Mouse (Mus musculus) forebrain, embryonic 13.5 days (tissue): ENCODE measurements at regions not wholly inside any gene's neighbourhood (a gene's known extent, or its start where the extent isn't known, plus 50 kb on each side); places are given as distances from the start of the nearest gene placed in this dataset.
A peak's percentile ranks its signal among the peaks of the same experiment; 100 is the strongest.

Experiments
- ATAC-seq: fragments of 200-750 bp; cut with Nextera tagmentation; 2 replicates; pipeline ENCODE4 v1.8.0; 2017
- H3K27ac ChIP-seq: fragments of 300-500 bp; sonication (generic); 2 replicates; pipeline ENCODE4 v1.5.1; 2015; ENCODE audit warnings: inconsistent platforms, mild to moderate bottlenecking, moderate library complexity
- H3K27me3 ChIP-seq: fragments of 300-500 bp; sonication (generic); 2 replicates; pipeline ENCODE4 v1.6.1; 2015; ENCODE audit warnings: mild to moderate bottlenecking, inconsistent platforms
- H3K36me3 ChIP-seq: fragments of 300-500 bp; sonication (generic); 2 replicates; pipeline ENCODE4 v1.6.1; 2015; ENCODE audit warnings: mild to moderate bottlenecking, inconsistent platforms; ENCODE audit not compliant: poor library complexity, severe bottlenecking
- H3K4me1 ChIP-seq: fragments of 300-500 bp; sonication (generic); 2 replicates; pipeline ENCODE4 v1.6.1; 2015; ENCODE audit warnings: inconsistent platforms
- H3K4me2 ChIP-seq: fragments of 300-500 bp; sonication (generic); 2 replicates; pipeline ENCODE4 v1.6.1; 2015; ENCODE audit warnings: inconsistent platforms, mild to moderate bottlenecking, moderate library complexity
- H3K4me3 ChIP-seq: fragments of 300-500 bp; sonication (generic); 2 replicates; pipeline ENCODE4 v1.5.1; 2015; ENCODE audit warnings: mild to moderate bottlenecking, inconsistent platforms
- H3K9ac ChIP-seq: fragments of 300-500 bp; sonication (generic); 2 replicates; pipeline ENCODE4 v1.6.1; 2015; ENCODE audit warnings: mild to moderate bottlenecking, inconsistent platforms
- H3K9me3 ChIP-seq: fragments of 300-500 bp; sonication (generic); replicated peaks from 2 replicates; pipeline ENCODE4 v1.6.1; 2016; ENCODE audit warnings: inconsistent platforms
- WGBS: fragments of 180-500 bp; shearing (Covaris S2); methylation state at CpG from one replicate; pipeline ENCODE4 v1.1.7; 2015; 5-methylcytosine and 5-hydroxymethylcytosine counted together

- 96% methylated on average over 1 of the region's 1 CpGs for WGBS
- Histone ChIP-seq H3K27ac (no peak overlapping the region), H3K9ac (no peak overlapping the region), H3K4me3 (no peak overlapping the region), H3K9me3 (no peaks in the 10 kb centered on the region), H3K27me3 (no peaks in the 10 kb centered on the region), H3K4me2 (no peak overlapping the region), H3K36me3 (no peaks in the 10 kb centered on the region), H3K4me1 (no peaks in the 10 kb centered on the region)
- no peak for ATAC-seq
These were observed 221.7 kb upstream of the Mphosph6 start for GRCm38 (mm10) chr8:118023451-118023850.

GRCm38 (mm10) chr8:118021978-118022377 is 220.2 kb upstream of the Mphosph6 start:
- peaks cover 6% of the 10 kb centered on the region for H3K4me1 ChIP-seq
- no peak for ATAC-seq
- H3K36me3 ChIP-seq = no peaks in the 10 kb centered on the region
- no peaks in the 10 kb centered on the region for H3K9me3 ChIP-seq
- H3K9ac ChIP-seq = no peak overlapping the region
- H3K27ac ChIP-seq = no peak overlapping the region
- H3K4me3 ChIP-seq = no peak overlapping the region
- H3K4me2 ChIP-seq = no peak overlapping the region
- no peaks in the 10 kb centered on the region for H3K27me3 ChIP-seq
- WGBS = 69% methylated on average over 3 of the region's 3 CpGs

- ATAC-seq = peak; percentile 53
- no peak overlapping the region for H3K4me3 ChIP-seq
- 17% methylated on average over 6 of the region's 6 CpGs for WGBS
- H3K27me3 ChIP-seq = no peaks in the 10 kb centered on the region
- peaks cover 6% of the 10 kb centered on the region for H3K4me1 ChIP-seq
- H3K27ac ChIP-seq = no peak overlapping the region
- no peak overlapping the region for H3K9ac ChIP-seq
- H3K9me3 ChIP-seq = no peaks in the 10 kb centered on the region
- no peaks in the 10 kb centered on the region for H3K36me3 ChIP-seq
- H3K4me2 ChIP-seq = no peak overlapping the region
These were observed 215.5 kb upstream of the Mphosph6 start for GRCm38 (mm10) chr8:118017261-118017660.

- Histone ChIP-seq H3K27ac (peak overlapping the region; percentile 20), H3K36me3 (no peaks in the 10 kb centered on the region), H3K4me2 (no peak overlapping the region), H3K9ac (no peak overlapping the region), H3K4me1 (peaks cover 22% of the 10 kb centered on the region), H3K27me3 (peaks cover 18% of the 10 kb centered on the region), H3K4me3 (no peak overlapping the region), H3K9me3 (no peaks in the 10 kb centered on the region)
- 22% methylated on average over 2 of the region's 2 CpGs for WGBS
- ATAC-seq = no peak
These were observed 203.4 kb upstream of the Mphosph6 start for GRCm38 (mm10) chr8:118005186-118005585.

GRCm38 (mm10) chr8:118004391-118004851 is 202.7 kb upstream of the Mphosph6 start:
- no peaks in the 10 kb centered on the region for H3K36me3 ChIP-seq
- H3K4me2 ChIP-seq = no peak overlapping the region; the same call in 1 of the 2 replicates
- H3K27ac ChIP-seq = peak overlapping the region; percentile 20
- peak; percentile 92 for ATAC-seq
- H3K27me3 ChIP-seq = peaks cover 18% of the 10 kb centered on the region
- no peak overlapping the region for H3K9ac ChIP-seq
- no peaks in the 10 kb centered on the region for H3K9me3 ChIP-seq
- WGBS = 15% methylated on average over 7 of the region's 7 CpGs
- H3K4me1 ChIP-seq = peaks cover 22% of the 10 kb centered on the region
- H3K4me3 ChIP-seq = no peak overlapping the region

- WGBS = 94% methylated on average over 10 of the region's 10 CpGs
These were observed 199.4 kb upstream of the Mphosph6 start for GRCm38 (mm10) chr8:118001138-118001537.

GRCm38 (mm10) chr8:117991826-117992225 is 190.1 kb upstream of the Mphosph6 start:
- no peak overlapping the region for H3K27ac ChIP-seq
- H3K4me2 ChIP-seq = no peak overlapping the region
- ATAC-seq = no peak
- H3K9me3 ChIP-seq = 0 out of 2 replicates have a peak, but pooled peaks cover 4% of the 10 kb centered on the region
- no peak overlapping the region for H3K9ac ChIP-seq
- 90% methylated on average over 7 of the region's 7 CpGs for WGBS
- H3K27me3 ChIP-seq = no peaks in the 10 kb centered on the region
- no peaks in the 10 kb centered on the region for H3K4me1 ChIP-seq
- H3K36me3 ChIP-seq = no peaks in the 10 kb centered on the region
- H3K4me3 ChIP-seq = no peak overlapping the region

More at GRCm38 (mm10) chr8:118001138-118001537, 199.4 kb upstream of the Mphosph6 start:
- peaks cover 20% of the 10 kb centered on the region for H3K4me1 ChIP-seq
- H3K4me3 ChIP-seq = no peak overlapping the region
- no peaks in the 10 kb centered on the region for H3K9me3 ChIP-seq
- no peak overlapping the region for H3K4me2 ChIP-seq
- no peak overlapping the region for H3K27ac ChIP-seq
- H3K36me3 ChIP-seq = no peaks in the 10 kb centered on the region
- no peak for ATAC-seq
- peaks cover 13% of the 10 kb centered on the region for H3K27me3 ChIP-seq
- H3K9ac ChIP-seq = no peak overlapping the region

- no peaks in the 10 kb centered on the region for H3K4me1 ChIP-seq
- peaks cover 4% of the 10 kb centered on the region; the same call in 1 of the 2 replicates for H3K9me3 ChIP-seq
- no peak overlapping the region for H3K27ac ChIP-seq
- WGBS = 68% methylated on average over 5 of the region's 5 CpGs
- H3K9ac ChIP-seq = no peak overlapping the region
- no peak overlapping the region for H3K4me2 ChIP-seq
- H3K27me3 ChIP-seq = no peaks in the 10 kb centered on the region
- no peak overlapping the region for H3K4me3 ChIP-seq
- peak; percentile 69; the same call in 1 of the 2 replicates for ATAC-seq
- H3K36me3 ChIP-seq = no peaks in the 10 kb centered on the region
These were observed 187.0 kb upstream of the Mphosph6 start for GRCm38 (mm10) chr8:117988781-117989180.

GRCm38 (mm10) chr8:117968306-117968705 is 166.6 kb upstream of the Mphosph6 start:
- H3K9ac ChIP-seq = no peak overlapping the region
- no peak overlapping the region for H3K4me2 ChIP-seq
- 84% methylated on average over 5 of the region's 5 CpGs for WGBS
- H3K4me1 ChIP-seq = no peaks in the 10 kb centered on the region
- H3K27ac ChIP-seq = no peak overlapping the region
- H3K4me3 ChIP-seq = no peak overlapping the region
- no peaks in the 10 kb centered on the region for H3K36me3 ChIP-seq
- peaks cover 6% of the 10 kb centered on the region for H3K9me3 ChIP-seq
- no peak for ATAC-seq
- no peaks in the 10 kb centered on the region for H3K27me3 ChIP-seq

- 91% methylated on average over 5 of the region's 5 CpGs for WGBS
- Histone ChIP-seq H3K27me3 (no peaks in the 10 kb centered on the region), H3K4me1 (no peaks in the 10 kb centered on the region), H3K4me3 (no peak overlapping the region), H3K4me2 (no peak overlapping the region), H3K27ac (no peak overlapping the region), H3K9me3 (peaks cover 6% of the 10 kb centered on the region), H3K36me3 (no peaks in the 10 kb centered on the region), H3K9ac (no peak overlapping the region)
- ATAC-seq = no peak
These were observed 164.8 kb upstream of the Mphosph6 start for GRCm38 (mm10) chr8:117966556-117966955.

- H3K4me3 ChIP-seq = no peak overlapping the region
- peaks cover 10% of the 10 kb centered on the region; the same call in 1 of the 2 replicates for H3K4me1 ChIP-seq
- peaks cover 6% of the 10 kb centered on the region for H3K9me3 ChIP-seq
- no peak overlapping the region for H3K4me2 ChIP-seq
- H3K27ac ChIP-seq = no peak overlapping the region
- H3K9ac ChIP-seq = no peak overlapping the region
- ATAC-seq = no peak
- H3K27me3 ChIP-seq = peaks cover 4% of the 10 kb centered on the region; the same call in 1 of the 2 replicates
- WGBS = 89% methylated on average over 13 of the region's 13 CpGs
- H3K36me3 ChIP-seq = no peaks in the 10 kb centered on the region
These were observed 161.7 kb upstream of the Mphosph6 start for GRCm38 (mm10) chr8:117963426-117963825.

- H3K4me1 ChIP-seq = peaks cover 10% of the 10 kb centered on the region; the same call in 1 of the 2 replicates
- no peak overlapping the region for H3K4me2 ChIP-seq
- peaks cover 4% of the 10 kb centered on the region; the same call in 1 of the 2 replicates for H3K27me3 ChIP-seq
- H3K9me3 ChIP-seq = peaks cover 6% of the 10 kb centered on the region
- no peak overlapping the region for H3K4me3 ChIP-seq
- 89% methylated on average over 8 of the region's 8 CpGs for WGBS
- no peaks in the 10 kb centered on the region for H3K36me3 ChIP-seq
- H3K27ac ChIP-seq = no peak overlapping the region
- ATAC-seq = no peak
- H3K9ac ChIP-seq = no peak overlapping the region
These were observed 160.9 kb upstream of the Mphosph6 start for GRCm38 (mm10) chr8:117962666-117963065.

GRCm38 (mm10) chr8:117959501-117959900 is 157.8 kb upstream of the Mphosph6 start:
- H3K9ac ChIP-seq = no peak overlapping the region
- no peaks in the 10 kb centered on the region for H3K36me3 ChIP-seq
- ATAC-seq = no peak
- H3K27me3 ChIP-seq = peaks cover 9% of the 10 kb centered on the region; the same call in 1 of the 2 replicates
- H3K4me2 ChIP-seq = no peak overlapping the region
- WGBS = 53% methylated on average over 8 of the region's 8 CpGs
- H3K4me3 ChIP-seq = no peak overlapping the region
- H3K9me3 ChIP-seq = peaks cover 2% of the 10 kb centered on the region; the same call in 1 of the 2 replicates
- no peak overlapping the region for H3K27ac ChIP-seq
- H3K4me1 ChIP-seq = peaks cover 10% of the 10 kb centered on the region; the same call in 1 of the 2 replicates
